13 mouse cellular contexts compared by ENCODE assay signal in the genomic region with DNA sequence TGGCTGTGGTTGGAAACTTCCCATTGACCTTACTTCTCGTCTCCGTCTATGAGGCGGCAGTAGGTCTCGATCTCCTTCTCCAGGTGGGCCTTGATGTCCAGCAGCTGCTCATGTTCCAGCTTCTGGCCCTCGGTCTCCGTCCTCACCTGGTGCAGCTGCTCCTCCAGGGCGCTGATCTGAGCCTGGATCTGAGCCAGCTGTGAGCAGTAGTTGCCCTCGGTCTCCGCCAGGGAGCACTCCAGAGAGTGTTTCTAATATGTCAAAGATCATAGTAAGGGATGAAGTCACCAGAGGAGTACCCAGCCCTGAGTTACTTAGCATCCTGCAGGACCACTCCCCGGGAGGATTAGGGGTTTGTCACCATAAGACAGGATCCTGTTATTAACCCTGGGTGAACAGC. TPM values are rescaled to one million over a fixed set of nuclear protein-coding genes. Genes with fewer than 3 reads are reported as not detected.
DNase-seq lines count a peak whose midpoint lies in the region; ATAC-seq and TF ChIP-seq lines count a peak whose summit lies in the region.
"Had no signal": no experiment of that assay in that cellular context is flagged by ENCODE, and none has a peak within 500 bp of the region (broad histone marks: within the 10 kb centered on the region; RNA-seq: fewer than 3 reads in every experiment).

No protein-coding gene starts in this region.

- TF ChIP-seq CTCF in MEL (IDR thresholded peaks at IDR 0.05 in 2 of 3, conservative IDR thresholded peaks at IDR 0.05 in 1 of 3; ENCODE audit: control insufficient read depth in 1 of 3, insufficient read depth in 1 of 3, low read depth in 2 of 3, low read length in 3 of 3, poor library complexity in 1 of 3, severe bottlenecking in 1 of 3): peak; percentile 4 to 46 (median 41); a peak in 3 of 6 replicates

- no peak for TF ChIP-seq EP300 in MEL (IDR thresholded peaks at IDR 0.05; ENCODE audit: low read depth in 1 of 2, low read length in 2 of 2)

- no peak for TF ChIP-seq RAD21 in MEL (IDR thresholded peaks at IDR 0.05; ENCODE audit: low read depth, low read length)

- no peak overlapping the region for H3K27ac ChIP-seq in MEL (ENCODE audit: control insufficient read depth, low read depth, low read length)
- H3K27ac ChIP-seq in forebrain, embryonic 10.5 days: no peak overlapping the region
- H3K27ac ChIP-seq: limb, embryonic 12.5 days had no signal

- 52% methylated on average over 10 of the region's 10 CpGs for WGBS in forebrain, embryonic 10.5 days

- H3K79me2 ChIP-seq in MEL (ENCODE audit: control insufficient read depth, insufficient read depth, low read length, poor library complexity): no peaks in the 10 kb centered on the region

- peaks cover 0 to 8% of the 10 kb centered on the region in 2 experiments; a peak in 1 of 4 replicates for H3K27me3 ChIP-seq in MEL (ENCODE audit: control insufficient read depth in 1 of 2, insufficient read depth in 2 of 2, low read length in 2 of 2)
- H3K27me3 ChIP-seq in forebrain, embryonic 10.5 days (ENCODE audit: poor library complexity, severe bottlenecking): no peaks in the 10 kb centered on the region

- no peak overlapping the region for H3K4me3 ChIP-seq in MEL (ENCODE audit: control insufficient read depth in 1 of 2, insufficient read depth in 1 of 2, low read depth in 2 of 2, low read length in 2 of 2)
- H3K4me3 ChIP-seq in forebrain, embryonic 10.5 days: no peak overlapping the region
- H3K4me3 ChIP-seq: limb, embryonic 12.5 days had no signal

- no peaks in the 10 kb centered on the region for H3K9me3 ChIP-seq in MEL (replicated peaks; ENCODE audit: insufficient read depth, low read length)
- H3K9me3 ChIP-seq in forebrain, embryonic 10.5 days: no peaks in the 10 kb centered on the region
- H3K9me3 ChIP-seq: limb, embryonic 12.5 days had no signal

- peaks cover 0 to 3% of the 10 kb centered on the region in 2 experiments; a peak in 2 of 4 replicates for H3K36me3 ChIP-seq in MEL (ENCODE audit: control insufficient read depth in 1 of 2, insufficient read depth in 2 of 2, low read length in 2 of 2)
- H3K36me3 ChIP-seq in forebrain, embryonic 10.5 days (replicated peaks): no peaks in the 10 kb centered on the region
- H3K36me3 ChIP-seq: limb, embryonic 12.5 days had no signal

- ATAC-seq in megakaryocyte-erythroid progenitor cell, adult 5-6 weeks (replicated peaks; ENCODE audit: low FRiP score, low TSS enrichment, poor library complexity, severe bottlenecking): peak; percentile 52

- peaks cover 0 to 7% of the 10 kb centered on the region in 2 experiments; a peak in 2 of 4 replicates for H3K4me1 ChIP-seq in MEL (ENCODE audit: control insufficient read depth in 1 of 2, insufficient read depth in 2 of 2, low read length in 2 of 2)
- H3K4me1 ChIP-seq in forebrain, embryonic 10.5 days: no peaks in the 10 kb centered on the region
- H3K4me1 ChIP-seq: limb, embryonic 12.5 days had no signal

- H3K9ac ChIP-seq in MEL (ENCODE audit: control insufficient read depth, low read depth, low read length, poor library complexity, severe bottlenecking): no peak overlapping the region
- H3K9ac ChIP-seq: limb, embryonic 12.5 days had no signal

- intact Hi-C loops in left cerebral cortex, postnatal 4 days (cut with DNase I): no loop called here

- DNase-seq in cerebellum, postnatal 25 days: peak; percentile 16 to 51
- DNase-seq in cerebellum, adult 11 months: no peak
- peak; percentile 26 for DNase-seq in left cerebral cortex, postnatal 4 days
- no peak for DNase-seq in left cerebral cortex, adult 9 months (ENCODE audit: low spot score in 2 of 2)
- peak; percentile 46 for DNase-seq in MEL (ENCODE audit: low read depth, low spot score)
- DNase-seq in frontal cortex, postnatal 25 days (ENCODE audit: low spot score in 2 of 2): no peak
- DNase-seq in forebrain, embryonic 10.5 days (ENCODE audit: extremely low spot score, low spot score): no peak
- DNase-seq: cerebellum, adult 11-12 months had no signal

- no peak for TF ChIP-seq POLR2A in MEL (IDR thresholded peaks at IDR 0.05; ENCODE audit: control insufficient read depth in 1 of 2, insufficient read depth in 1 of 2, low read depth in 1 of 2, low read length in 2 of 2, poor library complexity in 1 of 2)

TF ChIP-seq in MEL, 35 proteins besides CTCF, POLR2A, EP300 and RAD21:
- TF ChIP-seq SMC3 (IDR thresholded peaks at IDR 0.05; ENCODE audit: low read depth, low read length): peak; percentile 31; the same call in 1 of the 2 replicates
- no peak for TF ChIP-seq ETS1 (IDR thresholded peaks at IDR 0.05; ENCODE audit: low read depth, low read length)

RNA-seq across cellular contexts. Expression of a gene that starts 7.9 kb away (rescaled TPM):
- total RNA-seq in left cerebral cortex, postnatal 4 days (2021): not detected
- not detected in 2 replicates for total RNA-seq in MEL (2012; rRNA removed)
- polyA plus RNA-seq in MEL (2012; ENCODE audit: insufficient read depth in 1 of 2, insufficient read length in 2 of 2, low read depth in 1 of 2, low replicate concordance in 2 of 2, missing spikeins in 1 of 2): not detected
- total RNA-seq in megakaryocyte-erythroid progenitor cell, adult 5-6 weeks (2014; fragmentation: Nextera tagmentation): not detected in 2 replicates
- not detected in 2 replicates for total RNA-seq in megakaryocyte-erythroid progenitor cell, adult 5-6 weeks (2017)
- 0.22 and 0.36 TPM in 2 replicates for polyA plus RNA-seq in forebrain, embryonic 10.5 days (2016; fragmentation: Nextera tagmentation; extraction: Ambion mirVana)
- total RNA-seq: hematopoietic stem cell, adult 5-6 weeks; monocyte, adult 5-6 weeks had no signal
- polyA plus RNA-seq: limb, embryonic 12.5 days; small intestine, adult 2 months had no signal

RNA-seq across cellular contexts. Expression of a gene that starts 15.9 kb away (rescaled TPM):
- not detected for total RNA-seq in left cerebral cortex, postnatal 4 days (2021)
- total RNA-seq in MEL (2012; rRNA removed): not detected in 2 replicates
- polyA plus RNA-seq in MEL (2012; ENCODE audit: insufficient read depth in 1 of 2, insufficient read length in 2 of 2, low read depth in 1 of 2, low replicate concordance in 2 of 2, missing spikeins in 1 of 2): not detected
- total RNA-seq in megakaryocyte-erythroid progenitor cell, adult 5-6 weeks (2014; fragmentation: Nextera tagmentation): not detected in 2 replicates
- total RNA-seq in megakaryocyte-erythroid progenitor cell, adult 5-6 weeks (2017): not detected in 2 replicates
- not detected in 2 replicates for polyA plus RNA-seq in forebrain, embryonic 10.5 days (2016; fragmentation: Nextera tagmentation; extraction: Ambion mirVana)
- total RNA-seq: hematopoietic stem cell, adult 5-6 weeks; monocyte, adult 5-6 weeks had no signal
- polyA plus RNA-seq: limb, embryonic 12.5 days; small intestine, adult 2 months had no signal

RNA-seq across cellular contexts. Expression of a gene that starts 22.4 kb away (rescaled TPM):
- 10 to 100 TPM in 1 of 2 experiments, 1 to 10 TPM in 1; 9.5 to 12.3 TPM for total RNA-seq in left cerebral cortex, postnatal 4 days (2021)
- not detected in 2 replicates for total RNA-seq in MEL (2012; rRNA removed)
- not detected for polyA plus RNA-seq in MEL (2012; ENCODE audit: insufficient read depth in 1 of 2, insufficient read length in 2 of 2, low read depth in 1 of 2, low replicate concordance in 2 of 2, missing spikeins in 1 of 2)
- 0.59 and 4.9 TPM in 2 replicates for total RNA-seq in megakaryocyte-erythroid progenitor cell, adult 5-6 weeks (2014; fragmentation: Nextera tagmentation)
- not detected in 2 replicates for total RNA-seq in megakaryocyte-erythroid progenitor cell, adult 5-6 weeks (2017)
- 20.6 and 22.0 TPM in 2 replicates for polyA plus RNA-seq in forebrain, embryonic 10.5 days (2016; fragmentation: Nextera tagmentation; extraction: Ambion mirVana)
- total RNA-seq: hematopoietic stem cell, adult 5-6 weeks had no signal

RNA-seq across cellular contexts. Expression of a gene that starts 29.0 kb away (rescaled TPM):
- total RNA-seq in left cerebral cortex, postnatal 4 days (2021): not detected
- total RNA-seq in MEL (2012; rRNA removed): not detected in 2 replicates
- polyA plus RNA-seq in MEL (2012; ENCODE audit: insufficient read depth in 1 of 2, insufficient read length in 2 of 2, low read depth in 1 of 2, low replicate concordance in 2 of 2, missing spikeins in 1 of 2): not detected
- not detected in 2 replicates for total RNA-seq in megakaryocyte-erythroid progenitor cell, adult 5-6 weeks (2014; fragmentation: Nextera tagmentation)
- not detected in 2 replicates for total RNA-seq in megakaryocyte-erythroid progenitor cell, adult 5-6 weeks (2017)
- not detected in 2 replicates for polyA plus RNA-seq in forebrain, embryonic 10.5 days (2016; fragmentation: Nextera tagmentation; extraction: Ambion mirVana)
- total RNA-seq: hematopoietic stem cell, adult 5-6 weeks; monocyte, adult 5-6 weeks had no signal
- polyA plus RNA-seq: limb, embryonic 12.5 days; small intestine, adult 2 months had no signal

RNA-seq across cellular contexts. Expression of a gene that starts 44.0 kb away (rescaled TPM):
- not detected for total RNA-seq in left cerebral cortex, postnatal 4 days (2021)
- not detected in 2 replicates for total RNA-seq in MEL (2012; rRNA removed)
- polyA plus RNA-seq in MEL (2012; ENCODE audit: insufficient read depth in 1 of 2, insufficient read length in 2 of 2, low read depth in 1 of 2, low replicate concordance in 2 of 2, missing spikeins in 1 of 2): not detected
- total RNA-seq in megakaryocyte-erythroid progenitor cell, adult 5-6 weeks (2014; fragmentation: Nextera tagmentation): not detected in 2 replicates
- not detected in 2 replicates for total RNA-seq in megakaryocyte-erythroid progenitor cell, adult 5-6 weeks (2017)
- polyA plus RNA-seq in forebrain, embryonic 10.5 days (2016; fragmentation: Nextera tagmentation; extraction: Ambion mirVana): not detected in 2 replicates
- total RNA-seq: hematopoietic stem cell, adult 5-6 weeks; monocyte, adult 5-6 weeks had no signal
- polyA plus RNA-seq: limb, embryonic 12.5 days; small intestine, adult 2 months had no signal

Comparison
In these comparisons a context has a peak if more than half of its experiments do, and no peak if none do; other contexts are left out.
1. DNase-seq: peak in cerebellum, postnatal 25 days (2 of 2), left cerebral cortex, postnatal 4 days (single experiment) and MEL (single experiment); none in cerebellum, adult 11 months (single experiment), left cerebral cortex, adult 9 months (0 of 2), frontal cortex, postnatal 25 days (0 of 2) and forebrain, embryonic 10.5 days (single experiment).